Mouse (Mus musculus) stomach, embryonic 15.5 days (tissue): ENCODE measurements at regions not wholly inside any gene's neighbourhood (a gene's known extent, or its start where the extent isn't known, plus 50 kb on each side); places are given as distances from the start of the nearest gene placed in this dataset.
A peak's percentile ranks its signal among the peaks of the same experiment; 100 is the strongest.

ENCODE experiments used
- ATAC-seq: fragments of 200-750 bp; cut with Nextera tagmentation; 2 replicates; pipeline ENCODE4 v1.8.0; 2017; ENCODE audit warnings: low read depth, moderate number of reproducible peaks, moderate TSS enrichment; ENCODE audit not compliant: insufficient read depth, low FRiP score
- H3K27ac ChIP-seq: fragments of 300-500 bp; sonication (generic); 2 replicates; pipeline ENCODE4 v1.5.1; 2015; ENCODE audit warnings: mild to moderate bottlenecking, inconsistent platforms
- H3K27me3 ChIP-seq: fragments of 300-500 bp; sonication (generic); replicated peaks from 2 replicates; pipeline ENCODE4 v1.6.1; 2015; ENCODE audit warnings: inconsistent platforms
- H3K36me3 ChIP-seq: fragments of 300-500 bp; sonication (generic); 2 replicates; pipeline ENCODE4 v1.6.1; 2015; ENCODE audit warnings: inconsistent platforms
- H3K4me1 ChIP-seq: fragments of 300-500 bp; sonication (generic); 2 replicates; pipeline ENCODE4 v1.6.1; 2015; ENCODE audit warnings: inconsistent platforms
- H3K4me2 ChIP-seq: fragments of 300-500 bp; sonication (generic); 2 replicates; pipeline ENCODE4 v1.6.1; 2015; ENCODE audit warnings: mild to moderate bottlenecking, inconsistent platforms
- H3K4me3 ChIP-seq: fragments of 300-500 bp; sonication (generic); replicated peaks from 2 replicates; pipeline ENCODE4 v1.5.1; 2015; ENCODE audit warnings: inconsistent platforms
- H3K9ac ChIP-seq: fragments of 300-500 bp; sonication (generic); 2 replicates; pipeline ENCODE4 v1.6.1; 2015; ENCODE audit warnings: inconsistent platforms
- H3K9me3 ChIP-seq: fragments of 300-500 bp; sonication (generic); 2 replicates; pipeline ENCODE4 v1.6.1; 2016; ENCODE audit warnings: inconsistent platforms
- WGBS: fragments of 180-500 bp; shearing (Covaris S2); methylation state at CpG from one replicate; pipeline ENCODE4 v1.1.7; 2015; 5-methylcytosine and 5-hydroxymethylcytosine counted together

- H3K27ac ChIP-seq: no peak overlapping the region
- no peak overlapping the region for H3K9ac ChIP-seq
- no peaks in the 10 kb centered on the region for H3K36me3 ChIP-seq
- no peaks in the 10 kb centered on the region for H3K27me3 ChIP-seq
- H3K4me1 ChIP-seq: no peaks in the 10 kb centered on the region
- no peak overlapping the region for H3K4me2 ChIP-seq
- H3K9me3 ChIP-seq: no peaks in the 10 kb centered on the region
- 75% methylated on average over 4 of the region's 4 CpGs for WGBS
- ATAC-seq: no peak
- H3K4me3 ChIP-seq: no peak overlapping the region
Measured at GRCm38 (mm10) chr9:115526322-115526721, 216.1 kb upstream of the Stt3b start.

DNA sequence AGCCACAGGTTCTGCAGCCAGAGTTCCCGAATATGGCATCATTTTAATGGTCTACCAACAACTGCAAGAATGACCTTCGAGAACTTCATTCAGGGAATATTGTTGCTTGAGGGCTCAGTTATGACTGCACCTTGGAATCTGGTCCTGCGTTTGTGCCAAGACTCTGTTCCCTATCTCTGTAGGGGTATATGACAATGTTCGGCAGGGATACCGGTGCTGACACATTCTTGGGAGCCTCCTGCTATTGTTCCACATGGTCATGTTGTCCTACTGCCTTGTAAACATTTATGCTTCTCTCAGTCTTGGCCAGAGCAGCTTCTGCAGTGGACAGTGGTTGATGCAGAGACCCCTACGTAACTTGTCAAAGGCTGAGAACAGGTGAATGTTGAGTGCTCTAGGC lies 216.8 kb upstream of the Stt3b start:
- Histone ChIP-seq H3K4me1 (no peaks in the 10 kb centered on the region), H3K27me3 (no peaks in the 10 kb centered on the region), H3K36me3 (no peaks in the 10 kb centered on the region), H3K9ac (no peak overlapping the region), H3K4me2 (no peak overlapping the region), H3K9me3 (no peaks in the 10 kb centered on the region), H3K4me3 (no peak overlapping the region), H3K27ac (no peak overlapping the region)
- no peak for ATAC-seq
- 89% methylated on average over 6 of the region's 6 CpGs for WGBS

- Histone ChIP-seq H3K4me2 (no peak overlapping the region), H3K27me3 (no peaks in the 10 kb centered on the region), H3K9me3 (no peaks in the 10 kb centered on the region), H3K9ac (no peak overlapping the region), H3K4me1 (no peaks in the 10 kb centered on the region), H3K4me3 (no peak overlapping the region), H3K36me3 (no peaks in the 10 kb centered on the region), H3K27ac (no peak overlapping the region)
- no peak for ATAC-seq
- 47% methylated on average over 3 of the region's 3 CpGs for WGBS
Measured at GRCm38 (mm10) chr9:115534198-115534597, 224.0 kb upstream of the Stt3b start.

DNA sequence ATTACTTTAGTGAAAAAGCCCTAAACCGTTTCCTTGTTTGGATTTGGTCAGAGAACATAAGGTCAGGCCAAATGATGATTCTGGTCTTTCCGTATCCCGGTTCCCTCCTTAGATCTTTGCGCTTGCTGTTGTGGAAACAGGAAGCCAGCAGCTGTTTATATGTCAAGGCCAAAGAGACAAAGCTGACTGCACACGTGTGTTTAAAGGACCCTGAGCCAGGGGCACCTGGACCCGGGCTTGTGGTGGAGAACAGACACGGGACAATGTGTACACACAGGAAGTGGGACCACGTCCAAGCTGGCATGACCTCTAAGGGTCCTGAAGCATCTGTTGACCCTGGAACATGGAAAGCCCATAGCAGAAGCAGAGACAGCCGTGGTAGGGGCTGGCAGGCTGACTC lies 233.4 kb upstream of the Stt3b start:
- H3K4me2 ChIP-seq: no peak overlapping the region
- no peak overlapping the region for H3K4me3 ChIP-seq
- H3K9me3 ChIP-seq: no peaks in the 10 kb centered on the region
- H3K27me3 ChIP-seq: no peaks in the 10 kb centered on the region
- no peaks in the 10 kb centered on the region for H3K36me3 ChIP-seq
- peaks cover 3% of the 10 kb centered on the region; the same call in 1 of the 2 replicates for H3K4me1 ChIP-seq
- 46% methylated on average over 9 of the region's 9 CpGs for WGBS
- ATAC-seq: peak; percentile 39; the same call in 1 of the 2 replicates
- H3K27ac ChIP-seq: no peak overlapping the region
- H3K9ac ChIP-seq: no peak overlapping the region

DNA sequence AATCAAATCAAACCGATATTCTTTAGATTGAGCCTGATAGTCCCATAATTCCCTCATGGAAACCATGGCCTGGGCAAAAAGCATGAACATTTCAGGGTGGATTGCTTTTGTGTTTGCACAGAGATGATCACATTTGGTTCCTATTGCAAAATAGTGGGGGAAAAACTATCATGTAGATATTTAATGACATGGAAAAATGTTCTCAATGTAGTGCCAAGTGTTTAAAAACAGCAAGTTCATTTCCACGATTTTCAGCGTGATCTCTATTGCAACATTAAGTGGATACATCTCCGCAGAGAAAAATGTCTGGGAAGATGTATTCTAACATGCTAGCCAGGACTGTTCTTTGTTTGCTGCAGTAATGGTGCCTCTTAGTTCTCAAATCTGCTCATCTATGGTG lies 235.0 kb upstream of the Stt3b start:
- Histone ChIP-seq H3K4me1 (peaks cover 8% of the 10 kb centered on the region), H3K27me3 (no peaks in the 10 kb centered on the region)
- 79% methylated on average over 4 of the region's 4 CpGs for WGBS

GRCm38 (mm10) chr9:115545792-115546191 lies 235.6 kb upstream of the Stt3b start:
- H3K4me3 ChIP-seq: no peak overlapping the region
- H3K27ac ChIP-seq: no peak overlapping the region
- no peaks in the 10 kb centered on the region for H3K9me3 ChIP-seq
- ATAC-seq: no peak
- no peaks in the 10 kb centered on the region for H3K27me3 ChIP-seq
- WGBS: 75% methylated on average over 2 of the region's 2 CpGs
- no peak overlapping the region for H3K9ac ChIP-seq
- H3K4me2 ChIP-seq: no peak overlapping the region
- no peaks in the 10 kb centered on the region for H3K36me3 ChIP-seq
- H3K4me1 ChIP-seq: peaks cover 8% of the 10 kb centered on the region

More for the DNA sequence above, 235.0 kb upstream of the Stt3b start:
- Histone ChIP-seq H3K9me3 (no peaks in the 10 kb centered on the region), H3K27ac (no peak overlapping the region), H3K4me2 (no peak overlapping the region), H3K9ac (no peak overlapping the region), H3K36me3 (no peaks in the 10 kb centered on the region), H3K4me3 (no peak overlapping the region)
- no peak for ATAC-seq

DNA sequence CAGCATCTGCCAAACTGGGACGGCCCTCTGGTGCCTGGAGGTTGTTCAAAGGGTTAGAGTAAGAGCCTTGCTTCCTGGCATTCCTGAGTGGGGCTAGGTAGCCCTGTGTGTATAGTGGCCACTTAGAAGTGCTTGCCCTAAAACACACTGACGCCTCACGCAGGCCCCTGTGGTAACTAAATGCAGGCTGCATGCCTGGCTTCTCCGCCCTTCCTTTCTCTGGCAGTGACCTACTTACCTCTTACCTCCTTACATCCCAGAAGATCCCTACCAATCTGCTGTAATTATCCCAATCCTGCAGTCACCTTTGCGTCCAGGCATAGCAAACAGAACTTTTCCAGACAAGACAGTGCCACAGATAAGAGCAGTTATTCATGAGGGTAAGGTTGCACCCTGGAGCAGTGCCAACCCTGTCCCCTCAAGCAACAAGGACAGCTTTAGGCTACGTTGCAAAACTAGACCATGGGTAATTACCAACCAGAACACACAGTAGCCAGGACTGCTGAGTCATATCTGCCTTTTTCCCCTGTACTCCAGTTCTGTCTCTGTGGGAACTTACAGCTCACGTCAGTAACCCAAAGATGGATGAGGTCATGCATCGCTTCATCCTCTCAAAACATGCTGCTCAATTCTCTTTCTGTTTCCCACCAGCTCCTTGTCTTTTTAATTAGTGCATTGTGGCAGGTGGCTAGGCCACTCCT lies 237.6 kb upstream of the Stt3b start:
- 0 out of 2 replicates have a peak, but pooled peaks have one; percentile 54 for ATAC-seq
- H3K36me3 ChIP-seq: no peaks in the 10 kb centered on the region
- no peaks in the 10 kb centered on the region for H3K9me3 ChIP-seq
- no peak overlapping the region for H3K27ac ChIP-seq
- H3K4me2 ChIP-seq: no peak overlapping the region
- 59% methylated on average over 8 of the region's 8 CpGs for WGBS
- H3K4me1 ChIP-seq: peaks cover 8% of the 10 kb centered on the region
- H3K4me3 ChIP-seq: no peak overlapping the region
- H3K27me3 ChIP-seq: no peaks in the 10 kb centered on the region
- no peak overlapping the region for H3K9ac ChIP-seq

- 0 out of 2 replicates have a peak overlapping the region, but pooled peaks have one; percentile 21 for H3K4me2 ChIP-seq
- no peak overlapping the region for H3K9ac ChIP-seq
- WGBS: 54% methylated on average over 8 of the region's 8 CpGs
- ATAC-seq: peak; percentile 75
- no peak overlapping the region for H3K4me3 ChIP-seq
- peaks cover 5% of the 10 kb centered on the region for H3K4me1 ChIP-seq
- no peaks in the 10 kb centered on the region for H3K9me3 ChIP-seq
- H3K27me3 ChIP-seq: no peaks in the 10 kb centered on the region
- H3K27ac ChIP-seq: no peak overlapping the region
- H3K36me3 ChIP-seq: no peaks in the 10 kb centered on the region
Measured at GRCm38 (mm10) chr9:115548722-115549349, 238.6 kb upstream of the Stt3b start.

DNA sequence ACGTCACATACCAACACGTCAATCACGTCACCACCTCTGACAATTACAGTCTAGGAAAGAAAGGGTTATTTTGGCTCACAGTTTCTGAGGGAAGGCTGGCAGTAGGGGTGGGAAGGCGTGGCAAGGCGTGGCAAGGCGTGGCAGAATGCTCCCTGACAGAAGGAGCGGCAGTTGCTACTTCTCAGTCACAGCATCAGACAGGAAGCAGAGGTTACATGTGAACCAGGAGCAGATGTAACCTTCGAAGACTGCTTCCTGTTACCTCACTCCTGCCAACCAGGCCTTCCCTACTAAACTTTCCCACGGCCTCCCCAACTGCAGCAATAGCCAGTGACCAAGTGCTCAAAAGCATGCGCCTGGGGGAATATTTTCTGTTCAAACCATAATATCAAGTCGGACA lies 240.9 kb upstream of the Stt3b start:
- H3K27ac ChIP-seq: no peak overlapping the region
- H3K27me3 ChIP-seq: no peaks in the 10 kb centered on the region
- H3K9ac ChIP-seq: no peak overlapping the region
- ATAC-seq: no peak
- no peak overlapping the region for H3K4me3 ChIP-seq
- no peaks in the 10 kb centered on the region for H3K36me3 ChIP-seq
- 87% methylated on average over 11 of the region's 11 CpGs for WGBS
- no peaks in the 10 kb centered on the region for H3K9me3 ChIP-seq
- H3K4me1 ChIP-seq: peaks cover 4% of the 10 kb centered on the region; the same call in 1 of the 2 replicates
- H3K4me2 ChIP-seq: no peak overlapping the region

- Histone ChIP-seq H3K27me3 (no peaks in the 10 kb centered on the region), H3K4me2 (no peak overlapping the region), H3K27ac (no peak overlapping the region), H3K9me3 (no peaks in the 10 kb centered on the region), H3K4me1 (peaks cover 4% of the 10 kb centered on the region; the same call in 1 of the 2 replicates), H3K9ac (no peak overlapping the region), H3K4me3 (no peak overlapping the region), H3K36me3 (no peaks in the 10 kb centered on the region)
- 84% methylated on average over 4 of the region's 4 CpGs for WGBS
- no peak for ATAC-seq
Measured at GRCm38 (mm10) chr9:115551501-115551900, 241.3 kb upstream of the Stt3b start.

- 83% methylated on average over 7 of the region's 7 CpGs for WGBS
- H3K9me3 ChIP-seq: no peaks in the 10 kb centered on the region
Measured at GRCm38 (mm10) chr9:115558131-115558530, 247.9 kb upstream of the Stt3b start.

GRCm38 (mm10) chr9:115559521-115559920 lies 249.3 kb upstream of the Stt3b start:
- no peak for ATAC-seq
- Histone ChIP-seq H3K4me1 (no peaks in the 10 kb centered on the region), H3K4me2 (no peak overlapping the region), H3K9ac (no peak overlapping the region), H3K9me3 (no peaks in the 10 kb centered on the region), H3K36me3 (no peaks in the 10 kb centered on the region), H3K27me3 (no peaks in the 10 kb centered on the region), H3K4me3 (no peak overlapping the region), H3K27ac (no peak overlapping the region)
- 90% methylated on average over 5 of the region's 5 CpGs for WGBS

More at GRCm38 (mm10) chr9:115558131-115558530, 247.9 kb upstream of the Stt3b start:
- no peak for ATAC-seq
- Histone ChIP-seq H3K9ac (no peak overlapping the region), H3K4me2 (no peak overlapping the region), H3K36me3 (no peaks in the 10 kb centered on the region), H3K27ac (no peak overlapping the region), H3K27me3 (no peaks in the 10 kb centered on the region), H3K4me1 (no peaks in the 10 kb centered on the region), H3K4me3 (no peak overlapping the region)
